Mouse (Mus musculus): ENCODE data around the gene Barx1.
A peak's percentile ranks its signal among the peaks of the same experiment; 100 is the strongest.

Gene Barx1

DNA sequence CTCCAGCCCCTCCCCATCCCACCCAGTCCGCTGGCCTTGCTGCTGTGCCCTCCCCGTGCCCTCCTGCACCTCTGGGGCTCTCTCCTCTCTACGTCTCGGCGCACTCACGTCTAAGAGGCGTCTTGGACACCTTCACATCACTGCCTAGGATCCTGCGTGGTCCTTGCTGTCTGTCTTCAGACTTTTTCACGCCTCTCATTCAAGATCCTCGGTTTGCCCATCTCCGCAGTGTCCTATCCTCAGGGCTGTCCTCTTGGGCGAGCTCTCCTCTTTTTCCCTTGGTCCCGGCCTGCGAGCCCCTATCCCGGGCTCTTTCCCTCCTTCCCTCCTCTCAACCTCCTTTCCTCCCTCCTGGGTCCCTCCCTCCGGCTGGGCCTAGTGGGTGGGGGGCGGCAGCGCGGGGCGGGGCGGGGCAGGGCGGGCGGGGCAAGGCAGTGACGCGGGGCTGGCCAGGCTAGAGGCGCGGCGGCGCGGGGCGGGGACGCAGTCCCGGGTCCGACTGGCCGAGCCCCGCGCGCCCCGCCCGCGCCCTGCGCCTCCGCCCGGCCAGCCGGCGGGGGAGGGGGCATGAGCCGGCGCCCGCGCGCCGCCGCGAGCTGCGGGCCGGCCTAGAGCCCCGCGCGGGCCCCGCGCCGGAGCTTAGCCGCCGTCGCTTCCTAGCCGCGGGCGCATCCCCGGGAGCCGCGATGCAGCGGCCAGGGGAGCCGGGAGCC, at the start of gene Barx1:
Gene Barx1, plus strand, starts transcription at position 568 of the 713 bp plus-strand sequence.
- DNase-seq (ENCODE audit: low spot score): no peak

DNA sequence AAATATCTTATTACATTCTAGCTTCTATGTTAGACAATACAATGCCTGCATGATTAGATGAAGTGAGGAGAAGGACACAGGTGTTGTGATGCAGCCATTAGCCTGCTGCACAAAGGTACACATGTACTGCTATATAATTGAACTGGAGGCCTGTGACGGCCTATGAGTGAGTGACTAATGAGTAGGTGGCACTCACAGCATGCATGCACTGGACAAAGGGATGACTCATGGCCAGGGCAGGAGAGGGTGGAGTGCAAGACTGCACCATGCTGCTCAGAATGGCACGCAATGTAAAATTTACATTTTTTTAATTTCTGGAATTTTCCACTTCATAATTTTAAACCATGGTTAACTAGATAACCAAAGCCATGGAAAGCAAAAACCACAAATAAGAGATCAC, 48.3 kb upstream of the Barx1 start:
- DNase-seq (ENCODE audit: low spot score): no peak

- DNase-seq (ENCODE audit: low spot score): no peak
Observed at GRCm38 (mm10) chr13:48617774-48618173, 45.0 kb upstream of the Barx1 start.

DNA sequence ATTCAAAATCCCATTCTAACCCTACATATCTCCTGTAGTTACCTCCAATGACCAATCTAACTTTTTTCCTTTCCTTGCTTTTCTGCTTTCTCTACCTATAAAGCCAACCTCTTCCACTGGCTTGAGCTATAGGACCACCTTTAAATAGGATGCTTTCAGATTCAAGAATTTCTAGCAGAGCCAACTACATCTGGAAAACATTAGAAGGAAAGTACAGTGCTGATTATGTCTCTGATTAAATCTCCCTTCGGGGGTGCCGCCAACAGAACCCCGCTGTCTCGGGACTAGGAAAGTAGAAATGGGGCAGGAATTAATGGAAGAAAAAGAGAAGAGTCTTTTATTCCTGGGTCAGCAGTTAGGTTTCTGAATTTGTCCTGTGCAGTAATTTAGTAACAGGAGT, 43.9 kb upstream of the Barx1 start:
- no peak for DNase-seq (ENCODE audit: low spot score)

- no peak for DNase-seq (ENCODE audit: low spot score)
Observed at GRCm38 (mm10) chr13:48624968-48625398, 37.8 kb upstream of the Barx1 start.

DNA sequence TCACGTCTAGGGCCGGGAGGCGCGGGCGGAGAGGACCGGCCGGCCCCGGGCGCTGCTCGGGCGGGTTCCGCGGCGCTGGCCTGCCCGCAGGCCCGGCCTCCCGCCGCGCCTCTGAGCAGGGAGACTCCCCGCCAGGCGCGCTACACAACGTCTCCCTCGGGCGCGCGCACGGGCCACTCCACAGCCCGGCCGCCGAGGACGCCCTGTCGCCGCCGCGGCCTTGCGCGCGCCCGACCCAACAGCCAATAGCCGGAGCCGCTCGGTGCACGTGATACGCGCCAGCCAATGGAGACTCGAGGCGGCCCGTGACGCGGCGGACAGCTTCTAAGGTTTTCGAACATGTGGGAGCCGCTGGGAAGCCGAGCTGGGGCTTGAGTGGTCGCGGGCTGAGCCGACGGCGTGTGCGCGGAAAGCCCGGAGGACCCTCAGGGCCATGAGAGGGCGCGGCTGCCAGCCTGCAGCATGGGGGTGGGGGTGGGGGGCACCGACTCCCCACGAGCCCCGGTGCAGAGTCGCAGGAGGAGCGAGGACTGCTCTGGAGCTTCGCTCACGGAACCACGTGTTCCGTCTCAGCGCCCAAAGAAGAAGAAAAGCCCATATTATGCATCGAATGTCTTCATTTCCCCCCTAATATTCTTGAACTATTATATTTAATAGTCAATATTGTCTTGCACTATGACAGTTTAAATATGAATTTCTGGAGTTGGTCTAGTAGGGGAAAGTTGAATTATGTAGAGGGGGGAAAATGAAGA, 37.2 kb upstream of the Barx1 start, which contains the start of gene Ptpdc1:
Gene Ptpdc1, minus strand, starts transcription at position 232 of the 752 bp plus-strand sequence.
- DNase-seq (ENCODE audit: low spot score): peak; percentile 95

DNA sequence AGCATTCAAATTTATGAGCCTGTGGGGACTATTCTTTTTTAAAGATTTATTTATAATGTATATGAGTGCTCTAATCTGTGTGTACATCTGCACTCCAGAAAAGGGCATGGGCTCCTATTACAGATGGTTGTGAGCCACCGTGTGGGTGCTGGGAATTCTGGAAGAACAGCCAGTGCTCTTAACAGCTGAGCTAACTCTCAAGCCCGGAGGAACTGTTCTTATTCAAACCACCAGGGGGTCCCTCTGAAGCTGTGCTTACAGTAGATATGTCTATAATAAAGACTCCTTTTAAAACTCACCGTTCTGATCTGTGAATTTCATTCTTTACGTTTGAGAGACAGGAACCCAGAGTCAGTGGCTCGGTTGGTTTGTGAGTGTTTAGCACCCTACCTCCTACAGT, 31.1 kb upstream of the Barx1 start:
- DNase-seq (ENCODE audit: low spot score): no peak

GRCm38 (mm10) chr13:48637706-48638105, 25.1 kb upstream of the Barx1 start:
- no peak for DNase-seq (ENCODE audit: low spot score)

GRCm38 (mm10) chr13:48639570-48639969, 23.2 kb upstream of the Barx1 start:
- peak; percentile 88 for DNase-seq (ENCODE audit: low spot score)

GRCm38 (mm10) chr13:48643072-48643471, 19.7 kb upstream of the Barx1 start:
- no peak for DNase-seq (ENCODE audit: low spot score)

- no peak for DNase-seq (ENCODE audit: low spot score)
Observed at GRCm38 (mm10) chr13:48643991-48644390, 18.8 kb upstream of the Barx1 start.

GRCm38 (mm10) chr13:48646696-48647095, 16.1 kb upstream of the Barx1 start:
- no peak for DNase-seq (ENCODE audit: low spot score)

DNA sequence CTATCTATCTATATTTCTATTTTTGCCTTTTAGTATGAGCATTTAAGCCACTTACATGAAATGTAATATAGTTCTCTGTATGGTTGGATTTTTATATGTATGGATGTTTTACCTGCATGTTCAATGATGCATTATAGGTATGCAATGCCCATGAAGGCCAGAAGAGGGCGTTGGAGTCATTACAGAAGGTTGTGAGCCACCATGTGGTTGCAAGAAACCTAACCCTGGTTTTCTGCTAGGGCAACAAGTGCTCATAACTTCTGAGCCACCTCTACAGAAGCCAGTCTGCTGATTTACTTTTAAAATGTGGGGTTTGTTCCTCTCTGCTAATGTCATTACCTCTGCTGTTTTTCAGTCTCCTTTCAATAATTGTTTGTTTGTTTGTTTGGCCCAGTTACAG, 12.2 kb upstream of the Barx1 start:
- DNase-seq (ENCODE audit: low spot score): peak; percentile 55

GRCm38 (mm10) chr13:48651132-48652065, 11.4 kb upstream of the Barx1 start:
- no peak for DNase-seq (ENCODE audit: low spot score)

- DNase-seq (ENCODE audit: low spot score): peak; percentile 89
Observed at GRCm38 (mm10) chr13:48653788-48654770, 8.7 kb upstream of the Barx1 start.

DNA sequence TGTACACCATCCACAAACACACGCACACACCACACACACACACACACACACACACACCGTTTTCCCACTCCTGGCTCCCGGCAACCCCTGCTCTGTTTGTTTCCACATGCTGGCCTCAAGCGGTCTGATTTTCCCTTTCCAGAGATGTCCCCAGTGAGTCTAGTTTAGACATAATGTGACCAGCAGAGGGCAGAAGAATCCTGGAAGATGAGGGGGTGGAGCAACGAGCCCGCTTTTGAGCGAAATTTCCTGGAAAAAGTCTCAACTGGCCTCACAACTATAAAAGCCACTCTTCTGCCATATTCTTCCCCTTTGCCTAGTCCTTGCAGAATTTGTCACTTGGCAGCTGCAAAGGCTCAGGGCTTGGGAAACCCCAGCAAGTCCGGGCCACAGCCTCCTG, 7.2 kb upstream of the Barx1 start:
- DNase-seq (ENCODE audit: low spot score): peak; percentile 87

DNA sequence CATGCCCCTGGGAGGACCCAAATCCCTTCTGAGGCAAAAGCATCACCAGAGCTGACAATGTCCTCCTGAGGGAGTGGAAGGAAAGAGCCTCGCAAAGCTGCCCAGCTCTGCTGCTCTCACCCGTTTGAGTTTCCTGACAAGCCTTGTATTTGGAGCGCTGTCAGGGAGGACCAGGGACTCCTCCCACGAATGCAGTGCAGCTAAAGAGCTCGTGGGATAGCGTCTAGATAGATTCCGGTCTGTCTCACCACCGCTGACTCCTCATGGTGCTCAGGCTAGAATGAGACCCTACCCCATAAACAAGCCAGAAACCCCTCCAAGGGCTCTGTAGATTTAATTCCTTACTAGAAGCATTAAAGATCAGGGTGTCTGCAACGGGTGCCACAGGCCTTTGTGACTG, 5.0 kb upstream of the Barx1 start:
- no peak for DNase-seq (ENCODE audit: low spot score)

DNA sequence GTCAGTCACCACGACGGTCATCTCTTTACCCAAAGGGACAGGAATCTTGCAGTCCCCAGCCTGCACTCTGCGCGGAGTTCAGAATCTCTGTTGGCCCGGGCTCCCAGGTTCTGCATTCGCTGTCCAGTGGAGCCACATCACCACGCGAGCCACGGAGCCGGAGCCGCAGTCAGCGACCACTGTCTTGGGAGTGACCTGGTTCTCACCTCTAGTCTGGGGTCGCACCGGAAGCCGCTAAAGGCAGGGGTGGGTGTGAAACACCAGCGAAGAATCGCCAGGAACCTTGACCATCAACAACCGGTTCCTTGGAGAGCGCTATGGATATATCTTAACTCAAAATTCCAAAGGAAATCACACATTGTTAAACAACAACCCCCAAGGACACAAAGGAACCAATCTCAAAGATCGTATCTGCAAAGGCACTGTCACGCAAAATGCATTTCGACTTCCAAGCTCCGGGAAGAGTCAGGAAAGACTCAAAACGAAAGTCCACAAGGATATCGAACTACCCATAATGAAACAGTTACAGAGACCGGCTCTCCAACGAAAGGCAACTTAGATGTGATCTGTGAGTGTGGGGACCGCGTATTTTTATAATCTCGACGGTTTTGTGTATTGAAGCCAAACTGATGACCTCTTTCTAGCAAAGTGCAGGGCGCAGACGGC, 4.1 kb upstream of the Barx1 start:
- peak; percentile 41 for DNase-seq (ENCODE audit: low spot score)

GRCm38 (mm10) chr13:48659254-48660220, 3.3 kb upstream of the Barx1 start:
- DNase-seq (ENCODE audit: low spot score): peak; percentile 67

Measured in retina, embryonic 14.5 days (tissue).